Mouse (Mus musculus): ENCODE data around the gene H2-T24. TPM values are rescaled to one million over a fixed set of nuclear protein-coding genes. Genes with fewer than 3 reads are reported as not detected.

The H2-T24 gene
- polyA plus RNA-seq, 2 experiments from 2014 or later, result 31.2 to 45.1 TPM

GRCm38 (mm10) chr17:35981776-35982175 lies 38.6 kb downstream of the H2-T24 start:
- no peak for ATAC-seq

- ATAC-seq, result no peak
Measured at GRCm38 (mm10) chr17:35980363-35980754, 40.0 kb downstream of the H2-T24 start.

DNA sequence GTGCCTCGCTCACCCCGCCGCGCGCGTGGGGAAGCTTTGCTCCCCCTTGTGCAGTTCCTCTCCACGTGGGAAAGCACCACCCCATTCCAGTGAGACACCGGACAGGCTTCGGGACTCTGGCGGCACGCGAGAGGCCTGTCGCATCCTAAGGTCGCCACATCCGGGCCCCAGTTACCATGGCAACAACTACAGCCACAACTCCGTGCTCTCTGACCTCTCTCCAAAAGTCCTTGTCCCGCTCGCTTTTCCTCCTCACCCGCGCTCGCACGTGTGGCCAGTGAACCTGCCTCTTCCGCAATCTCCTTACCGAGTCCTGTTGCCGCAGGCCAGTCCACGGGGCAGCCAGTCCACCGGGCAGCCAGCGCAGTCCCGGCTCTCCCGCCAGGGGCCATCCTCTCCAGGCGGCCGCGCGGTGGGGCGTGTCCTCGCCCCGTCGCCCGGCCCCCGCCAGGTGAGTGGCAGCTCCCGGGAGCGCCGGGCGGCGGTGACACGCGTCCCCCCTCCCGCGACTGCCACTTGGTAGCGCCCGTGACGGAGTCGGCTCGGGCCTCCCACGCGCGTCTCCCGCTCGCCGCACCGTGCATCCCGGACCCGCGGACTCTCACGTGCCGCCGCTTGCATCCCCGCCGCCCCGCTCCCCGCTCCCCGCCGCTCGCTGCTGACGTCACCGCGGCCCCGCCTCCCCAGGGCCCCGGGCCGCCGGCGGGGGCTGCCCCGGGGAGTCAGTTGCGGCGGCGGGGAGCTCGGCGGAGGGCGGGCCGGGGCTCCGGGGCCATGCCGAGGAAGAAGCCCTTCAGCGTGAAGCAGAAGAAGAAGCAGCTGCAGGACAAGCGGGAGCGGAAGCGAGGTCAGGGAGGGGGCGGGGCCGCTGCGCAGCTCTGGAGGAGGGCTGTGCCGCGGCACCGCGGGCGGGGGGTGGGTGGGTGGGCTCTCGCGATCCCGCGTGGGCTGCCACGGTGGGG lies 40.7 kb downstream of the H2-T24 start, which contains the start of the genes Gnl1 and Prr3:
Gene Gnl1 (plus strand): TSS at position 451 of the 962 bp plus-strand sequence.
Gene Prr3 (minus strand): TSS at position 836 of the 962 bp plus-strand sequence.
- ATAC-seq, result peak; percentile 70

- no peak for ATAC-seq
Measured at GRCm38 (mm10) chr17:35978811-35979400, 41.5 kb downstream of the H2-T24 start.

- no peak for ATAC-seq
Measured at GRCm38 (mm10) chr17:35972131-35972530, 48.2 kb downstream of the H2-T24 start.

- ATAC-seq, result peak; percentile 94
Measured at GRCm38 (mm10) chr17:35969418-35970389, 50.7 kb downstream of the H2-T24 start, which contains the start of gene Abcf1. Abcf1 (minus strand) TSS chr17:35969761.

DNA sequence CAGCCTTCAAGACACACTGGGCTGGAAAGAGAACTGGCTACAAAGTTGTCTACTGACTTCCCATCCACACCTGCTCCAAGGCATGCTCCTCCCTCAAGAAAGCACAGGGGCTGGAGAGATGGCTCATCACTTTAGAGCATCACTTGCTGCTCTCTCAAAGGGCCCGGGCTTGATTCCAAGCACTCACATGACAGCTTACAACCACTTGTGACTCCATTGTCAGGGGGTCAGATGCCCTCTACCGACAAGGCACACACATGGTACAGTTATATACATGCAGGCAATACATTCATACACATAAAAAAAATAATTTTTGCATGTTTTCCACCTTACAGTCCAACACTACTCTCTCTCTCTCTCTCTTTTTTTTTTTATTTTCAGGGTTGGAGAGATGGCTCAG lies 52.7 kb downstream of the H2-T24 start:
- ATAC-seq, result no peak

- no peak for ATAC-seq
Measured at GRCm38 (mm10) chr17:35963279-35963678, 57.1 kb downstream of the H2-T24 start.

DNA sequence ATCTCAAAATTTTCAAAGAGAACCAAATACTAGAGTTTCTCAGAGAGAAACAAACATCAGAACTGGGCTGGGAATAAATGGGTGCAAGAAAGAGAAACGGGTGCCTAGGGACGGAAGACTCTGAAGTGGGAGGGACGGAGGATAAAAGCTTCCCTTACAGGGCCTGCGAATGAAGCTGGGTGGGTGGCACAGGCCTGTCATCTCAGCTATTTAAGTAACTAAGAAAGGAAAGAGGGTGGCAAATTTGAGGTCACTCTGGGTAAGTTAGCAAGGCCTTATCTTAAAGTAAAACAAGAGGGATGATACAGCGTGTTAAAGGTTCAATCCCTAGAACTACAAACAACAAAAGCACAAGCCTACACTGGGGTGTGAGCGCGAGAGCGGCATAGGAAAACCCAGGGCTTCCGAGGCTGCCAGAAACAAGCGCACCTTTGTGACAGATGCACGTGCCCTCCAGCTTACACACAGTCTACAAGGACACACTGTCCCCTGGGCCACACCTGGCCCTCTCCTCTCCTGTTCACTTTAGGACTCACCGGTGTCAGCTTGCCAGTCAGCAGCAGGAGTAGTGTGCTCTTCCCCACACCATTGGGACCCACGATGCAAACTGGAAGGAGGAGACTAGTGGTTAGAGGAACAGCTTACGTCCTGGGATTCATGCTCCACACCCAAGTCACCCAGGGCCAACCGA lies 61.7 kb downstream of the H2-T24 start:
- ATAC-seq, result no peak

Other genes with a start within 250 kb of the H2-T24 start
- gene Ier3, start 198.9 kb downstream of the H2-T24 start, polyA plus RNA-seq (2017; shearing (Covaris generic)), result 1 to 10 TPM; 1.1 to 1.9 TPM
- 10 to 100 TPM; 24.3 to 30.7 TPM for gene Flot1, start 197.3 kb downstream of the H2-T24 start, polyA plus RNA-seq (2017; shearing (Covaris generic))
- gene Tubb5, start 182.3 kb downstream of the H2-T24 start, polyA plus RNA-seq (2017; shearing (Covaris generic)), result 100 to 1,000 TPM; 564 to 602 TPM
- 10 to 100 TPM; 10.9 to 13.2 TPM for gene Mdc1, start 179.0 kb downstream of the H2-T24 start, polyA plus RNA-seq (2017; shearing (Covaris generic))
- gene Nrm, start 159.2 kb downstream of the H2-T24 start, polyA plus RNA-seq (2017; shearing (Covaris generic)), result 10 to 100 TPM; 35.5 to 43.5 TPM
- gene Ppp1r18, start 155.0 kb downstream of the H2-T24 start, polyA plus RNA-seq (2017; shearing (Covaris generic)), result 100 to 1,000 TPM; 222 to 223 TPM
- 10 to 100 TPM; 13.4 to 39.3 TPM for gene Dhx16, start 140.7 kb downstream of the H2-T24 start, polyA plus RNA-seq (2017; shearing (Covaris generic))
- 10 to 100 TPM; 12.6 to 15.3 TPM for gene 2310061I04Rik, start 123.1 kb downstream of the H2-T24 start, polyA plus RNA-seq (2017; shearing (Covaris generic))
- gene Atat1, start 110.5 kb downstream of the H2-T24 start, polyA plus RNA-seq (2017; shearing (Covaris generic)), result 10 to 100 TPM; 10.3 to 16.9 TPM
- 10 to 100 TPM; 59.8 to 82.8 TPM for gene Mrps18b, start 104.2 kb downstream of the H2-T24 start, polyA plus RNA-seq (2017; shearing (Covaris generic))
- gene Ppp1r10, start 104.1 kb downstream of the H2-T24 start, polyA plus RNA-seq (2017; shearing (Covaris generic)), result 10 to 100 TPM; 44.9 to 53.5 TPM
- 100 to 1,000 TPM; 122 to 174 TPM for gene Abcf1, start 50.8 kb downstream of the H2-T24 start, polyA plus RNA-seq (2017; shearing (Covaris generic))
- 1 to 10 TPM; 8.1 to 9.2 TPM for gene Gnl1, start 40.7 kb downstream of the H2-T24 start, polyA plus RNA-seq (2017; shearing (Covaris generic))
- 10 to 100 TPM; 16.5 to 17.6 TPM for gene Prr3, start 40.3 kb downstream of the H2-T24 start, polyA plus RNA-seq (2017; shearing (Covaris generic))
- 1,000 to 10,000 TPM in 1 of 2 experiments, 100 to 1,000 TPM in 1; 829 to 1,151 TPM for gene H2-T23, start 12.3 kb upstream of the H2-T24 start, polyA plus RNA-seq (2017; shearing (Covaris generic))
- gene H2-T22, start 22.2 kb upstream of the H2-T24 start, polyA plus RNA-seq (2017; shearing (Covaris generic)), result 100 to 1,000 TPM; 407 to 526 TPM
- under 1 TPM in 1 of 2 experiments, not detected in 1; 0.66 TPM for gene Gm6034, start 22.4 kb upstream of the H2-T24 start, polyA plus RNA-seq (2017; shearing (Covaris generic))
- not detected for gene Gm11127, start 37.8 kb upstream of the H2-T24 start, polyA plus RNA-seq (2017; shearing (Covaris generic))
- 1 to 10 TPM; 1.4 to 1.9 TPM for gene Gm19684, start 101.1 kb upstream of the H2-T24 start, polyA plus RNA-seq (2017; shearing (Covaris generic))
- under 1 TPM in 1 of 2 experiments, not detected in 1; 0.62 TPM for gene Gm7030, start 108.9 kb upstream of the H2-T24 start, polyA plus RNA-seq (2017; shearing (Covaris generic))
- 1 to 10 TPM; 2.5 to 5.0 TPM for gene Gm8909, start 148.0 kb upstream of the H2-T24 start, polyA plus RNA-seq (2017; shearing (Covaris generic))
- 1 to 10 TPM in 1 of 2 experiments, under 1 TPM in 1; 0.95 to 1.3 TPM for gene H2-T3, start 169.7 kb upstream of the H2-T24 start, polyA plus RNA-seq (2017; shearing (Covaris generic))
- 100 to 1,000 TPM; 191 to 211 TPM for gene Rpp21, start 237.5 kb upstream of the H2-T24 start, polyA plus RNA-seq (2017; shearing (Covaris generic))

Measured in CD4-positive, CD25-positive, alpha-beta regulatory T cell, adult 4 months (primary cell).